Mouse (Mus musculus) cerebellum, adult 9-10 months (tissue): ENCODE measurements at regions not wholly inside any gene's neighbourhood (a gene's known extent, or its start where the extent isn't known, plus 50 kb on each side); places are given as distances from the start of the nearest gene placed in this dataset.

Source experiments
- DNase-seq: peaks from one replicate; pipeline ENCODE4 v3.0.0; 2022

GRCm38 (mm10) chr5:46488140-46488942 is 630.9 kb upstream of the Lcorl start:
- DNase-seq: no peak

DNA sequence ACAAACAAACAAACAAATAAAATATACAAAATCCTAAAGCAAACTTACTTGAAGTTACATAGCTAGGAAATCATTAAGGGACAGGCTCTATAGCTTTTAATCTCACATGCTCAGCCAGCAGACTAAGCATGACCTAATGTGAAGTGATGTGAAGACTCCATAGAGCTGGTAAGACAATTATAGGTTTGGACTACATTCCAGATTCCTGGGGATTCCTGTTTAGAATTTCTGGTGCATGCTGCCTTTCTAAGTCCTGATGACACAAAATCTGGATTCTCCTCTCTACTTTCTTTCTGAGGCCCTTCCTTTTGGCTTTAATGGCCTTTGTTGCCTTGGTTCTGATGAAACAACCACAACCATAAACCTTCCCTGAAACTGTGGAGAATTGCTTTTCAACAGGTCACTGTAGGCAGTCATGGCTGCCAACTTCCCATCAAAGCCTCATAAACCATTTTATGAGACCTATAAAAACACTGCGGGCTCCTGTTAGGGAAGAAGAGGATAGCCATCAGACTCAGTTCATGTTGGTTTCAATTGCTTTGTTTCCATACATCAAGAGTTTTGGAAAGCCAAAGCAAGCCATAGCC is 629.4 kb upstream of the Lcorl start:
- no peak for DNase-seq

GRCm38 (mm10) chr5:46456356-46456755 is 598.9 kb upstream of the Lcorl start:
- DNase-seq: no peak

DNA sequence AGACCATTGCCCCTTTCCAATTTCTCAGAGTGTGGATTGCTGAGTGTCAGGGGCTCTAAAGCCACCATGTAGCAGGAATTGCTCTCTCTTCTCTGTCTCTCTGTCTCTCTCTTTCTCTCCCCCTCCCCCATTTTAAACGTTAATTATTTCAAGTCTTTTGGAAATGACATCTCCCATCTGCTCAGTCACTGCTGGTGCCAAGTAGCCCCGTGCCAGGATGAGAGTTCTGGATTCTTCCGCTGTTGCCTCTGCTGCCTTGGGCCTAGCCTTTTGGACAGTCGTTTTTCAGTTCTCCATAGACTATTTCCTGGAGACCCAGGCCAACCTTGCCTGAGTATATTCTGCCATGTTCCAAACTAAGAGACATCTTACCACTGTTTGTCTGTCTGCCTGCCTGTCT is 590.9 kb upstream of the Lcorl start:
- DNase-seq: no peak

DNA sequence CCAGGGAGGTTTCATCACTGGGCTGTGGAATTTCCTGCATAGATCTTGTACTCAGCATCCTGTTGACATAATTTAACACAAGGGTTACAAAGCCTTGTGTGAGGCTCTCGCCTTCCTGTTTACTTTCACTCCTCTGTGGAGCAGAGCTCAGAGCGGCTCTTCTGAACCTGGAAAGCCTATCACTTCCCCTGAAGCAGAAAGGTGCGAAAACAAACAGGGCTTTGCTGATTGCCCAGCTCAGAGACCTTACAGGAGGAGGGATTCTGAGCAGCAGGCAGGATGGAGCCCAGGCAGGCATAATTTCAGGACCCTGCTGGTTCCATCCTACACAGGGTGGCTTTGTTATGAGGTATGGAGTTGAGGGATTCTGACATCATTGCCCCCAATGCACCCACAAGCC is 588.4 kb upstream of the Lcorl start:
- no peak for DNase-seq

GRCm38 (mm10) chr5:46445122-46445521 is 587.7 kb upstream of the Lcorl start:
- no peak for DNase-seq

- DNase-seq: no peak
Observed at GRCm38 (mm10) chr5:46443805-46444340, 586.5 kb upstream of the Lcorl start.

DNA sequence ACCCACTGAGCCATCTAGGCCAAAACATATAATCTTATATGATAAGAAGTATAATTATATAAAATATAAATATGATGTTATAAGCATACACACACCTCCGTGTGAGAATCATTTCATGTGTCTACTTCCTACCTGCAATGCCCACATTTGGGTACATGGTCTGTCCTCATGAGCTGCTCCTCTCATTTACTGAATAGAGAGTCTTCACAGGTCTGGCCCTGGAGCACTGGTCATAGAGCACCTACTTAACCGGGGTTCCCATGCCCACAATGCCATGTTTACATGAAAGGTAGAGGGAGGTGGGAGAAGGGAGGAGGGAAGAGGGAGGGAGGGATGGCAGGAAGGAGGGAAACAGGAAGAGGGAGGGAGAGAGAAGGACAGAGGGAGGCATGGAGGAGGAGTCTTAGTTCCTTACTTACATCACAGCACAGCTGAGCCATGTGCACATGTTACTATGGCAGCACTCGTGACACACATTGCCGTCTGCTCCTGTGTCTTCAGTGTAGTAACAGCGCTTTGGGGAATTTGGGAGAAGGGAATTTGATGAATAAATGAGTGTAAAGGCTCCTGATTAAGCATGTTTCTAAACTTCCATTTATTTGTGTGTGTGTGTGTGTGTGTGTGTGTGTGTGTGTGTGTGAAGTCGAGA is 585.3 kb upstream of the Lcorl start:
- no peak for DNase-seq

- no peak for DNase-seq
Observed at GRCm38 (mm10) chr5:46441716-46442115, 584.3 kb upstream of the Lcorl start.

DNA sequence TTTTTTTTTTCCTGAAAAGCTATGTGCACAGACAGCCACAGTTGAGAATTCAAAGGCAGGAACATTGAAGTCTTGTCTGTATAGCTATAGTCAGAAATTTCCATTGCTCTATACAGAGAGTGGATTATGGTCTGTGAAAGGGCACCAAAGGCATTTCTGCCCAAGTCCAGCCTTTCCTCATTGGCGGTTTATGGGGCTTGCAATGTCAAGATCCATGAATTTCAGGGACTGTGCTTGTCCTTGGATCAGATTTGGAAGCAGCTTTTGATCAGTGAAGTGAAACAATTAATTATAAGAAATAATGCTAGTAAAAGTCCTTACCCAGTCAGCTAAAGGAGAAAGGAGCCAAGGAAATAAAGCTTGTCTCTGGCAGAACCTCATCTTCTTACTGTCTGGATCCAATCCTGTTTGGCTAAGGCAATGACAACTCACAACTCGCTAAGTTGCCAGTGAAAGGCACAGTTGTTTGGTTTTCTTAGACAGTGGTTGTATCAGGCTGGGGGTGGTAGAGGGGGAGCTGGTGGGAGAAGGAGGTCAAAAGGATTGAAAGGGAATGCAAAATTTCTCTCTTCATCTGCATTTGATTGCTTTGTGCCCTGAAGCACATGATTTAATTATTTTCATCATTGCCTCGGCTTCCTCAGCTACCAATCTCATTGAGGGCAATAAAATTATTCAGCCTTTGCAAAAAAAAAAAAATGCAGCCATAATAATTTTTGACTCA is 574.4 kb upstream of the Lcorl start:
- DNase-seq: peak; percentile 2

DNA sequence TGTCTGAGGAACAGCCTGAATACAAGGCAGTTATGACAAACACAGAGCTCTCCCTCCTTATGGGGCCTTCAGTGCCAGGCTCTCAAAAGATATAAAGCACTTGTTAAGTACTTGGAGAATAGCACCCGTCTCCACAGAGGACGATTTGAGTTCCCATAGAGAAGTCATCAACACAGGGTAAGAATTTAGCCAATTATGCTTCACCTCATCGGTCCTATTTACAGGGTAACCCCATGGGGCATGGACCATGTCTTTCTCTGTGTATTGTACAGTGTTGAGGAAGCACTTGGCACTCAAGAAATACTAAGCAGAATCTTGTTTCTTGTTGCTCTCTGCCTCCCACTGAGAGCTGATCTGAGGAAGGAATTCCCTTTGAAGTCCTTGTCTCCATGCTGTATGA is 565.3 kb upstream of the Lcorl start:
- no peak for DNase-seq

- no peak for DNase-seq
Observed at GRCm38 (mm10) chr5:46406969-46407368, 549.6 kb upstream of the Lcorl start.

DNA sequence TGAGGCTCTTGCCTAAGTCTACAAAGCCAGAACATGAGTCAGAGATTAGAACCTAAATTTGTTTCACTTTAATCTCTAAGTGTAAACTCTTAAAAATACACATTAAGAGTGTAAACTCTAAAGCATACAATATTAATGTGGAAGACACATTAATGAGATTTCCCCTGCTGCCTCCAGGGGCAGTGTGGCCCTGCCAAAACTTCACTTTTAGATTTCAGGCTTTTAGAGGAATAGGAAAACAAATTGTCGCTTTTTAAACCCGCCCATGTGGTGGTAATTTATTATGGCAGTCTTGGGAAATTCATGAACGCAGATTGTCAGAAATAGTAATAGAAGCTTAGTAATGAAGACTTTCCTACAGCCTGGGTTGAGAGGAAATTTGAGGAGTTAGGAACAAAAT is 549.0 kb upstream of the Lcorl start:
- DNase-seq: no peak

GRCm38 (mm10) chr5:46386591-46386990 is 529.2 kb upstream of the Lcorl start:
- no peak for DNase-seq

GRCm38 (mm10) chr5:46367328-46367727 is 509.9 kb upstream of the Lcorl start:
- no peak for DNase-seq

DNA sequence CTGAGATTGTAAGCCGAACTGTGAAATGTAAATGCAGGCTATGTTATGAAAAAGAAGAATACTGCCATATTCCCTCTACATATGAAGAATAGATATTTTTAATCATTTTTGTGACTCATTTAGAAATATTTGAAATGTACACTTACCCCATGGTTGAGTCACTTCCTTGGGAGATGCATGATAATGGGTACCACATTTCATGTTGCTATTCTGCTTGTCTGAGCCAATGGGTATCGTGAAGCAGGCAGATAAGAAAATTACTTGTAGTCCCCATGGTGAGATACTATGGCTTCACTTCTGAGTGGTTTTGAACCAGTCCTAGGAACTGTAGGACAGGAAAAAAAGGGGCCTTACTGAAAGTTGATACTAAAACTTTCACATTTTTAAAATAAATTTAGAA is 506.2 kb upstream of the Lcorl start:
- DNase-seq: no peak

DNA sequence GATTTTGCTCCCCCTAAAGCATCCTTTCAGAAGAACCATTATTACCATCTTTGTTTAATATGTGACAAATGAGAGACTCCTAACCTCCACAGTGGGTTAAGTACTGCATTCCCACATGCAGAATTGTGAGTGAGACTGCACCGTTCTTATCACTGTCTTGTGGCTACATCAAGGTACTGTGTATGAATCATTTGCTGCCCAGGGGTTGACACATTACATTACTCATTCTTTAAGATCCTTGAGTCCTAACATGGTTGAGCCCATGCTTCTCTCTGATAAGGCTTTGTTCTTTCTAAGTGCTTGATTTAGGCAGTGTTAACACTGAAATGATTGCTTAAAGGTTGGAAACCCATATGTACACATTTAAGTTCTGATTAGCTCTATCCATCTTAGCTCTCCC is 504.2 kb upstream of the Lcorl start:
- DNase-seq: no peak

DNA sequence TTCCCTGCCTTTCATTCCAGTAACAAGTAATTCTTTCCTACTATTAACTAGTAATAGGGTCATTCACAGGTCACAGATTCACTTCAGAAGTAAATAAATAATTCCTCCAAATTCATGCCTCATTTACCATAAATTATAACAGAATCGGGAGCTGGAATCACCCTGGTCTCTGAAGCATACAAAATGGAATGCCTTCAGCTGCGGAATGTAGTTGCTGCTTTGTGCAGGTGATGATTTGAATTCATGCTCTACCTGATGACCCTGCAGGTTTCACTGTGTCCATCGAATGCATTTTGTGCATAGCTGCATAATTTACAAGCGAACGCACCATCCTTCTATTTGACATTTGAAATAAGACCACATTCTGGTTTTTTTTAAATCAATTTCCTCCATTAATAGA is 491.0 kb upstream of the Lcorl start:
- no peak for DNase-seq

DNA sequence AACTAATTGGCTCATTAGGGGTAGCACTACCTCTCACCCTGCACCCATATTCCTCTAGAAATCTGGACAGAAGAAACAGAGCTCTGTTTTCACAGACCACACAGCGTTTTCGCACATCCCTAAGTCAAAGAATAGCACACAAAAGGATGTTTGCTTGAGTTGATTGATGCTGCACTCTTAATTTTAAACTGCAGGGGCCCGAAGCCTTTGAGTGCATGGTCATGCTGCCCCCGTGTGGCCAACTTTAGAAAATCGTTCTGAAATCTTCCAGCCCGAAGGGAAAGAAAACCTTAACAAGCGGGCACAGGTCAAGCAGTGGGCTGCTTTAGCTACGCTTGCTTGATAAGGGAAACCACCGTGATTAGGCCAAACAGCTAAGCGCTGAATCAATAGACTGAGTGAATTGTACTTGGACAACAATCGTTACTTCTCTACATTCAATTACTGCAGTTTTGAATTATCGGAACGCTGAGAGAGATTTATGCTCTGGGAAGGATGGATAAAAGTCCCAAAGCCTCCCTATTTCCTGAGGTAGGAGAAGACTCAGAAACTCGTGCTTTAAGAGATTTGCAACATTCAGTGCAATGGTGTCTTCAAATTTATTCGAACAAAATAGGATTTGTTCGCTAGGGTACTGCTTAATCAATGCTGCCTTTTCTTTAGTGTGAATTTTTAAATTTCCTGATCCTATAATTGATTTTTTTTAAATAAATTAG is 490.1 kb upstream of the Lcorl start:
- peak; percentile 50 for DNase-seq

DNA sequence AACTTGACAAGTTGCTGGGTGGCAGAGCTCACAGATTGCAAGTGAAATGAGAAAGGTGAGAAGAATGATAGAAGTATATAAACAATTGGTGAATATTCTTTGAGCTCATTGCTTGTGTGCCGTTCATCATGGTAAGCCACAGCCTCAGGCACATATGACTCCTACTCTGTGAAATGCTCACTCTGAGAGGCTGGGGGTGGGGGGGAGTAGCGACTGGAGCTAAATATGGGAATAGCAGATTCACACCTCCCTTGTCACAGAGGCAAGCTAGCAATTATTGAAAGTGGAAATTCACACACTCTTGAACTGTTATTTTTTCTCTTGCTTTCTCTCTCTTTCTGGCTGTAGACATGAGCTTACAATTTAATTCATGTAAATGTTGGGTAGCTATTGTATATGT is 481.0 kb upstream of the Lcorl start:
- DNase-seq: no peak

DNA sequence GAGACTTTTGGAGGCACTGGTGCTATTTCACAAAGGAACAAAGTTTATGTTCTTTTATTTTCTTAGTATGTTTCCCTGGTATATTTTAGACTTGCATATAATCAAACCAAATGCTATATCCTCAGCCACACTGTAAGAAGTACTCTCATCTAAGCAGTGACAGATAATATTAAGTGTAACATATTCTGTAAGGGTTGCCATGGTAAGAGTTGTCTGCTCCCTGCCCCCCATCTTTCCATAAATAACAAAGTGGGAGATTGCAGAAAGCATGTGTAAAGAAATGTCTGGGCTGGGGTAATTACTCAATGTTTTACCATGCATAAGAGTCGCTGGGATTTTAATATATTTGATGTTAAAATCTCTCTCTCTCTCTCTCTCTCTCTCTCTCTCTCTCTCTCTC is 473.5 kb upstream of the Lcorl start:
- no peak for DNase-seq
